Mouse (Mus musculus) forebrain, embryonic 15.5 days (tissue): ENCODE data around the gene Dhx34. TPM values are rescaled to one million over a fixed set of nuclear protein-coding genes. Genes with fewer than 3 reads are reported as not detected.

ENCODE experiments used
- ATAC-seq: fragments of 200-750 bp; cut with Nextera tagmentation; replicated peaks from 2 replicates; pipeline ENCODE4 v1.8.0; 2017; ENCODE audit warnings: mild to moderate bottlenecking, moderate TSS enrichment, moderate library complexity
- H3K27ac ChIP-seq: fragments of 300-500 bp; sonication (generic); replicated peaks from 2 replicates; pipeline ENCODE4 v1.5.1; 2015; ENCODE audit warnings: mild to moderate bottlenecking, inconsistent platforms
- H3K27me3 ChIP-seq: fragments of 300-500 bp; sonication (generic); 2 replicates; pipeline ENCODE4 v1.6.1; 2015; ENCODE audit warnings: inconsistent platforms
- H3K36me3 ChIP-seq: fragments of 300-500 bp; sonication (generic); 2 replicates; pipeline ENCODE4 v1.6.1; 2015; ENCODE audit warnings: mild to moderate bottlenecking, inconsistent platforms
- H3K4me1 ChIP-seq: fragments of 300-500 bp; sonication (generic); 2 replicates; pipeline ENCODE4 v1.6.1; 2015; ENCODE audit warnings: inconsistent platforms
- H3K4me2 ChIP-seq: fragments of 300-500 bp; sonication (generic); replicated peaks from 2 replicates; pipeline ENCODE4 v1.6.1; 2015; ENCODE audit warnings: mild to moderate bottlenecking, inconsistent platforms
- H3K4me3 ChIP-seq: fragments of 300-500 bp; sonication (generic); 2 replicates; pipeline ENCODE4 v1.5.1; 2015; ENCODE audit warnings: mild to moderate bottlenecking, inconsistent platforms
- H3K9ac ChIP-seq: fragments of 300-500 bp; sonication (generic); replicated peaks from 2 replicates; pipeline ENCODE4 v1.6.1; 2015; ENCODE audit warnings: mild to moderate bottlenecking, inconsistent platforms
- H3K9me3 ChIP-seq: fragments of 300-500 bp; sonication (generic); 2 replicates; pipeline ENCODE4 v1.6.1; 2016; ENCODE audit warnings: inconsistent platforms
- WGBS: fragments of 180-500 bp; shearing (Covaris S2); methylation state at CpG from one replicate; pipeline ENCODE4 v1.1.7; 2015; ENCODE audit warnings: mixed read lengths; 5-methylcytosine and 5-hydroxymethylcytosine counted together
- polyA plus RNA-seq: library from polyadenylated mRNA; unstranded; fragments of >200 nt; fragmentation: Nextera tagmentation; extraction: Ambion mirVana; gene quantifications from 2 replicates; pipeline ENCODE4 v1.2.1, GENCODE M21; 2015

Gene Dhx34
- polyA plus RNA-seq, 1 experiment from 2014 or later = 15.3 TPM

- H3K9ac ChIP-seq = no peak overlapping the region
- H3K36me3 ChIP-seq = peaks cover 46% of the 10 kb centered on the region
- H3K9me3 ChIP-seq = no peaks in the 10 kb centered on the region
- no peak for ATAC-seq
- no peaks in the 10 kb centered on the region for H3K4me1 ChIP-seq
- 90% methylated on average over 10 of the region's 10 CpGs for WGBS
- H3K27ac ChIP-seq = no peak overlapping the region
- no peak overlapping the region for H3K4me3 ChIP-seq
- no peak overlapping the region for H3K4me2 ChIP-seq
- H3K27me3 ChIP-seq = no peaks in the 10 kb centered on the region
These were observed 14.3 kb downstream of the Dhx34 start for GRCm38 (mm10) chr7:16207496-16207895.

DNA sequence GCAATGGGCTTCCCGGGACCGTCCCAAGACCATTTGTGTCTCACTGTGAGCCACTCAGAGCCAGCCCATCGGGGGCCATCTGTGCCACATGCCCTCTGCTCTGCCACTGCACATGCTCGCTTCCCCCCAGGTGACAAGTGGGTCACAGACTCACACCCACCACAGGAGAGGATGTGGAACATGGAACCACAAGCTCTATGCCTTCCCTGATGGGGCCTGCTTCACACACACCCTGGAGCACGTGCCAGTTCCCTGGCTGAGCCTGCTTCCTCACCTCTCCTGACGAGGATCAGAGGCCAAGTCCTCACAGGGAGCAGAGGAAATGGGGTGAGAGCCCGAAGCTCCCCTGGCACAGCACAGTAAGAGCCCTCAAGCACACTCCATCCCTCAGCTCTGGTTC lies 14.8 kb downstream of the Dhx34 start:
- WGBS = 85% methylated on average over 7 of the region's 7 CpGs
- no peak overlapping the region for H3K27ac ChIP-seq
- H3K4me2 ChIP-seq = no peak overlapping the region
- no peaks in the 10 kb centered on the region for H3K9me3 ChIP-seq
- no peak overlapping the region for H3K9ac ChIP-seq
- no peak for ATAC-seq
- H3K4me3 ChIP-seq = no peak overlapping the region
- H3K27me3 ChIP-seq = no peaks in the 10 kb centered on the region
- H3K36me3 ChIP-seq = peaks cover 46% of the 10 kb centered on the region
- H3K4me1 ChIP-seq = no peaks in the 10 kb centered on the region

- Histone ChIP-seq H3K4me2 (no peak overlapping the region), H3K27me3 (no peaks in the 10 kb centered on the region), H3K4me3 (no peak overlapping the region), H3K36me3 (peaks cover 47% of the 10 kb centered on the region), H3K4me1 (no peaks in the 10 kb centered on the region), H3K27ac (no peak overlapping the region), H3K9ac (no peak overlapping the region), H3K9me3 (no peaks in the 10 kb centered on the region)
- ATAC-seq = no peak
- 81% methylated on average over 7 of the region's 9 CpGs for WGBS
These were observed 17.0 kb downstream of the Dhx34 start for GRCm38 (mm10) chr7:16204791-16205190.

DNA sequence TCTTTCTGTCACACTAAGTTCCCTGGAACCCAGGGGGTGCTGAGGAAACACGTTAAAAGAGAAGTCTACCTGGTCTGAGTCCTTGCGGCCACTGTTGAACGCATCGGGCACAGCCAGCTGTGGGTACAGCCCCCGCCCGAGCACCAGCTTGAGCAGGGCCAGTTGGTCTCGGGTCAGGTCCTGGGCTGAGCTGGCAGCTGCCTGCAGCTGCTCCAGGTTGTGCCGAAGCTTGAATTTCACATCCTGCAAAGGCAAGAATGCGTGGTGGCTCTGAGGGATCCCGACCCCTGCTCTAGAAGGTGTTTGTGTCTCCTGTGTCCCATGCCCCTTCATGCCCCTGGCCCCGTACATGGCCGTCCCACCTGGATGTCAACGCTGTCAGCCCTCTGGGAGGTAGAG lies 18.3 kb downstream of the Dhx34 start:
- no peak overlapping the region for H3K4me2 ChIP-seq
- no peak overlapping the region for H3K4me3 ChIP-seq
- no peaks in the 10 kb centered on the region for H3K27me3 ChIP-seq
- no peak overlapping the region for H3K27ac ChIP-seq
- peaks cover 49% of the 10 kb centered on the region for H3K36me3 ChIP-seq
- 92% methylated on average over 13 of the region's 13 CpGs for WGBS
- no peak overlapping the region for H3K9ac ChIP-seq
- no peaks in the 10 kb centered on the region for H3K9me3 ChIP-seq
- ATAC-seq = no peak
- no peaks in the 10 kb centered on the region for H3K4me1 ChIP-seq

DNA sequence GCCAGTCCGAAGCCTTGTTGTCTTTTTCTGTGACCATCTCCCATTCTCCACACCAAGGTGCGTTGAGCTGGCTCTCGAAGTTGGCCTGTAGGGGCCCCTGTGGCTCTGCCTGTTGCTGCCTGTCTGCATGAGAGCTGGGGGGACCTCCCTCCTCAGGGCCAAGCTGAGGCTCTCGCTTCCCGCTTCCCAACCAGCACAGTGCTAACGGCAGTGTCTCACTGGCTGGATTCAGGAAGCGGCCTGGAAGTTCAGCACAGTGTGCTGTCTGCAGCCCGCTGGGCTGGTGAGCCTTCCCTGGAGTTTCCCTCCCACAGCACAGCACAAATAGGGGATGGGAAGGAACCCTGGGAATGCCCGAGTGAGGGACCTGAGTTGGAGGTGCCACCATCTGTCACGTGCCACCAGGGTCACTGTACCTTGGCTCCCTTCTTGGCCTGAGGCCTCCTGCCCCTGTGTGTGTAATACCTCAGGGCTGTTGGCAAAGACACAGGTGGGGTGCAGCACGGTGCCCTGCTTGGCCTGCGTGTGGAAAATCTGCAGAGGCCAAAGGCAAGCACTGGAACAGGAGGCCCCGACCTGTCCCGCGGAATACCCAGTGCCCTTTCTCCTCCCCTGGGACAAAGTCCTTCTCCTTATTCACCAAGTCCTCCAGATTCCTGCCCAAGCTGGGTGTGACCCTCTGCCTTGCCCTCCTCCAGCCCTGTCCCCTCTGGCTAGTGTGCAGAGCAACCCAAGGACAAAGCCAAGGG lies 18.9 kb downstream of the Dhx34 start:
- Histone ChIP-seq H3K9ac (no peak overlapping the region), H3K4me1 (no peaks in the 10 kb centered on the region), H3K27me3 (no peaks in the 10 kb centered on the region), H3K27ac (no peak overlapping the region), H3K36me3 (peaks cover 54% of the 10 kb centered on the region), H3K9me3 (no peaks in the 10 kb centered on the region), H3K4me3 (no peak overlapping the region), H3K4me2 (no peak overlapping the region)
- 84% methylated on average over 15 of the region's 15 CpGs for WGBS
- ATAC-seq = no peak

GRCm38 (mm10) chr7:16201136-16201535 lies 20.7 kb downstream of the Dhx34 start:
- H3K36me3 ChIP-seq = peaks cover 60% of the 10 kb centered on the region
- H3K9me3 ChIP-seq = no peaks in the 10 kb centered on the region
- WGBS = 90% methylated on average over 6 of the region's 6 CpGs
- H3K4me2 ChIP-seq = no peak overlapping the region
- no peak overlapping the region for H3K9ac ChIP-seq
- no peak overlapping the region for H3K4me3 ChIP-seq
- no peaks in the 10 kb centered on the region for H3K27me3 ChIP-seq
- H3K27ac ChIP-seq = no peak overlapping the region
- no peaks in the 10 kb centered on the region for H3K4me1 ChIP-seq
- ATAC-seq = no peak

DNA sequence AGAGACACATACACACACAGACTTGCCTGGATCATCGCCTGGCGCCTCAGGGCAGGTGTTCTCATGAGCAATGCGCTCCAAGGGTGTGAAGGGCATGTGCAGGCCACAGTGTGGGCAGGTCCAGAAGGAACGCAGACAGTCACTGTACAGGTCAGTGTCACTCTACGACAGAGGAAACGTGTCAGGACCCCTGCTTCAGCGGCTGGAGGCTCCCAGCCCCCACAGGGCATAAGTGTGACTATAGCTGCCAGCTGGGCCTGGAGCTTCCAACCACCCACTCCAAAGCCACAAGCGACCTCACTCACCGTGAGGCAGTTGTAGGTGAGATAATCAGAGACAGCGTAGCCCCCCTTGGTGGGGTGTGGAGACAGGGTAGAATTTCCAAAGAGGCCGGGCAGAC lies 23.3 kb downstream of the Dhx34 start:
- Histone ChIP-seq H3K4me3 (no peak overlapping the region), H3K4me2 (no peak overlapping the region), H3K27me3 (no peaks in the 10 kb centered on the region), H3K36me3 (peaks cover 43% of the 10 kb centered on the region), H3K9ac (no peak overlapping the region), H3K9me3 (no peaks in the 10 kb centered on the region), H3K4me1 (no peaks in the 10 kb centered on the region), H3K27ac (no peak overlapping the region)
- ATAC-seq = no peak
- WGBS = 92% methylated on average over 11 of the region's 11 CpGs

DNA sequence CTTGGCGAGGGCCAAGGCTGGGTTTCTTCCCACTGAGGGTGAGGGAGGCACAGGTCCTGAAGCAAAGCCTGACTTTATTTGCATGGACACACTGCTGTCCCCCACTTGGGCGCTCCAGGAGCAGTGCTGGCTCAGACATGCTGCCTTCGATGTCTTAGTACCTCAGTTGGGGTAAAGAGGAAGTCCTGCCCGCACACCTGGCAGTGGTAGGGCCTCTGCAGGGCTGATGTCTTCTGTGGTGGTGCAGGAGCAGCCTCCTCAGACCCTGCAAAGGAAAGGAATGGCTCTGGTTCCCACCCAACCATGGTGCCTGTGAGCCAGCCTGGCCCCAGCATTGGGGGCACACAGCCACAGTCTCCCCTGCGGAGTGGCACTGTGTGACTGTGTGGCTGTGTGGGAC lies 24.7 kb downstream of the Dhx34 start:
- no peak overlapping the region for H3K27ac ChIP-seq
- no peaks in the 10 kb centered on the region for H3K4me1 ChIP-seq
- peaks cover 34% of the 10 kb centered on the region for H3K36me3 ChIP-seq
- H3K4me3 ChIP-seq = no peak overlapping the region
- H3K27me3 ChIP-seq = no peaks in the 10 kb centered on the region
- H3K9me3 ChIP-seq = no peaks in the 10 kb centered on the region
- WGBS = 76% methylated on average over 5 of the region's 5 CpGs
- no peak overlapping the region for H3K4me2 ChIP-seq
- no peak for ATAC-seq
- no peak overlapping the region for H3K9ac ChIP-seq

- ATAC-seq = no peak
- H3K36me3 ChIP-seq = peaks cover 31% of the 10 kb centered on the region
- H3K9me3 ChIP-seq = no peaks in the 10 kb centered on the region
- 74% methylated on average over 6 of the region's 6 CpGs for WGBS
- no peak overlapping the region for H3K9ac ChIP-seq
- no peak overlapping the region for H3K4me3 ChIP-seq
- H3K27ac ChIP-seq = no peak overlapping the region
- H3K27me3 ChIP-seq = no peaks in the 10 kb centered on the region
- no peak overlapping the region for H3K4me2 ChIP-seq
- H3K4me1 ChIP-seq = no peaks in the 10 kb centered on the region
These were observed 25.2 kb downstream of the Dhx34 start for GRCm38 (mm10) chr7:16196616-16197015.

DNA sequence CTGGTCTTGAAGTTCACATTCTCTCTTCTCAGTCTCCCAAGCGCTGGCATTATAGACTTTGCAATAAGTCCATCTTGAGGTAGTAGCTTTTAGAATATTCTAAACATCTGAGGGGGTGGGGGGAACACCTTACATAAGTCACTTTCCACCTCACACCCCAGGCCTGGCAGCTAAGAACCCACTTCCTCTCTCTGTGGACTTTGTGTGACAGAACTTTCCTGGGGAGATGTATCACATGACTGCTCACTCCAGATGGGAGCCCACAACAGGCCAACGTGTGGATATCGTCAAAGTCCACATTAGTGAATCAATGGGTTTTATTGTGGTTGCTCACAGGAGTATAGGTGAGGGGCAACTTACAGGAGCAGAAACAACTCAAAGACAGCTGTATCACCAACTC lies 28.1 kb downstream of the Dhx34 start:
- 57% methylated on average over 3 of the region's 3 CpGs for WGBS
- no peak overlapping the region for H3K27ac ChIP-seq
- no peak overlapping the region for H3K9ac ChIP-seq

DNA sequence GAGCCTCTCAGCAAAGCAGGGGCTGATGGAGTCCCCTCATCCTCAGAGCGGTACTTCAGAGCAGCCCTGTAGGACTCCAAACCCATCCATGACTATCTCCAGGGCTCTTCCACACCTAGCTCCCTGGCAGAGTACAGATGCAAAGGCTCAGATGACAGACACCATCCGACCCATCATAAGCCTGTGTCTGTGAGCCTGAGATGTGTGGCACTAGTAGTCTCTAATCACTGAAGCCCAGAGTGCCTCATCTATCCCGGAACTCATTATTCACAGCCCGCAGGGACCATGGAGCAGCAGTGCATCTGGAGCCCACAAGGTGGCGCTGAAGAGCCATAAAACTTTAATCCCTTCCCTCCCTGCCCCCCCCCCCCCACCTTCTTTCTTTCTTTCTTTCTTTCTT lies 29.5 kb downstream of the Dhx34 start:
- peaks cover 3% of the 10 kb centered on the region for H3K36me3 ChIP-seq
- WGBS = 18% methylated on average over 5 of the region's 5 CpGs
- H3K4me2 ChIP-seq = no peak overlapping the region
- H3K9me3 ChIP-seq = no peaks in the 10 kb centered on the region
- no peak overlapping the region for H3K27ac ChIP-seq
- ATAC-seq = peak; percentile 66; the same call in 1 of the 2 replicates
- no peak overlapping the region for H3K4me3 ChIP-seq
- H3K4me1 ChIP-seq = no peaks in the 10 kb centered on the region
- no peak overlapping the region for H3K9ac ChIP-seq
- no peaks in the 10 kb centered on the region for H3K27me3 ChIP-seq

More for the DNA sequence above, 28.1 kb downstream of the Dhx34 start:
- Histone ChIP-seq H3K4me1 (no peaks in the 10 kb centered on the region), H3K36me3 (peaks cover 17% of the 10 kb centered on the region), H3K9me3 (no peaks in the 10 kb centered on the region), H3K4me2 (no peak overlapping the region), H3K4me3 (no peak overlapping the region), H3K27me3 (no peaks in the 10 kb centered on the region)
- ATAC-seq = no peak

DNA sequence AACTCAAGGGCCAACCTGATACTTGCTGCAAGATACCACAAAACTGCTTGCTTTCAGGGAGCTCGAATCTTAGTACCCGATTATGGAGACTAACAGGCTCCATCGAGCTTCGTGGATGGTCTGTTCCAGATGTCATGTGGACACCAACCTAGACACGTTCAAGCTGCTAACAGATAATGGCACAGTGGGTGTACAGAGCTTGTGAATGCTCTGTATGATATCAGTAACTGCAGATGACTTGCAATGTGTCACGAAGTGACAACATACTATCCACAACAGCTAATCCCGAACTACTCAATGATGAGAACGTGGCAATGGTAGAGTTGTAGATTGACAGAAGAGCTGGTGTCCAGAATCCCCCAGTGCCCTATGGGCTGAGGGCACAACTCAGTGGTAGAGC lies 34.3 kb downstream of the Dhx34 start:
- no peaks in the 10 kb centered on the region for H3K9me3 ChIP-seq
- no peak overlapping the region for H3K9ac ChIP-seq
- H3K27me3 ChIP-seq = no peaks in the 10 kb centered on the region
- no peak for ATAC-seq
- H3K36me3 ChIP-seq = peaks cover 29% of the 10 kb centered on the region
- no peak overlapping the region for H3K4me3 ChIP-seq
- WGBS = 84% methylated on average over 8 of the region's 8 CpGs
- H3K27ac ChIP-seq = no peak overlapping the region
- H3K4me1 ChIP-seq = no peaks in the 10 kb centered on the region
- no peak overlapping the region for H3K4me2 ChIP-seq

DNA sequence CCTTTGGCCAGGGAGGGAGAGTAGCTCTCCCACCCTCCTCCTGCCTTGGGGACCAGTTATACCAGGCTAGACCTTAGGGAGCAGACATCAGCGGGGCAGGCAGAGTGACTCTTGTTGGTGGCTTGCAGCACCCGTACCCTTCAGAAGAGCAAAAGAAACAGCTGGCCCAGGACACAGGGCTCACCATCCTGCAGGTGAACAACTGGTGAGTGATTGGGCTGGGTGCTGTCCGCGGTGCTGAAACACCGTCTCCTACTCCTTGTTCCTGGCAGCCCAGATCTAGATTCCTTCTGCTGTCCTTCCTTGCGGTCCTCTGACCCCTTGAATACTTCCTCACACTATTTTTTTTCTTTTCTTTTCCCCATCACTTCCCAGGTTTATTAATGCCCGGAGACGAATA lies 38.2 kb downstream of the Dhx34 start:
- Histone ChIP-seq H3K27ac (no peak overlapping the region), H3K4me2 (no peak overlapping the region), H3K4me3 (no peak overlapping the region), H3K4me1 (no peaks in the 10 kb centered on the region), H3K9ac (no peak overlapping the region), H3K27me3 (no peaks in the 10 kb centered on the region), H3K36me3 (peaks cover 53% of the 10 kb centered on the region), H3K9me3 (no peaks in the 10 kb centered on the region)
- WGBS = 30% methylated on average over 8 of the region's 8 CpGs
- ATAC-seq = no peak
